Mouse (Mus musculus): ENCODE results near the gene Hist1h2ao.
A peak's percentile ranks its signal among the peaks of the same experiment; 100 is the strongest.
"Not testable (repeated sequence)": the region's sequence is repeated elsewhere in the genome, so short reads cannot be mapped to it uniquely, and the experiment has no call there.

Gene Hist1h2ao

GRCm38 (mm10) chr13:21810073-21810472 is at the start of gene Hist1h2ao, which contains the start of gene Hist1h2bq:
Gene Hist1h2ao (plus strand): TSS chr13:21810465.
Gene Hist1h2bq (minus strand): TSS chr13:21810197.
- not testable (repeated sequence) for DNase-seq

- DNase-seq: peak; percentile 88
Observed at GRCm38 (mm10) chr13:21778814-21779766, 31.2 kb upstream of the Hist1h2ao start.

DNA sequence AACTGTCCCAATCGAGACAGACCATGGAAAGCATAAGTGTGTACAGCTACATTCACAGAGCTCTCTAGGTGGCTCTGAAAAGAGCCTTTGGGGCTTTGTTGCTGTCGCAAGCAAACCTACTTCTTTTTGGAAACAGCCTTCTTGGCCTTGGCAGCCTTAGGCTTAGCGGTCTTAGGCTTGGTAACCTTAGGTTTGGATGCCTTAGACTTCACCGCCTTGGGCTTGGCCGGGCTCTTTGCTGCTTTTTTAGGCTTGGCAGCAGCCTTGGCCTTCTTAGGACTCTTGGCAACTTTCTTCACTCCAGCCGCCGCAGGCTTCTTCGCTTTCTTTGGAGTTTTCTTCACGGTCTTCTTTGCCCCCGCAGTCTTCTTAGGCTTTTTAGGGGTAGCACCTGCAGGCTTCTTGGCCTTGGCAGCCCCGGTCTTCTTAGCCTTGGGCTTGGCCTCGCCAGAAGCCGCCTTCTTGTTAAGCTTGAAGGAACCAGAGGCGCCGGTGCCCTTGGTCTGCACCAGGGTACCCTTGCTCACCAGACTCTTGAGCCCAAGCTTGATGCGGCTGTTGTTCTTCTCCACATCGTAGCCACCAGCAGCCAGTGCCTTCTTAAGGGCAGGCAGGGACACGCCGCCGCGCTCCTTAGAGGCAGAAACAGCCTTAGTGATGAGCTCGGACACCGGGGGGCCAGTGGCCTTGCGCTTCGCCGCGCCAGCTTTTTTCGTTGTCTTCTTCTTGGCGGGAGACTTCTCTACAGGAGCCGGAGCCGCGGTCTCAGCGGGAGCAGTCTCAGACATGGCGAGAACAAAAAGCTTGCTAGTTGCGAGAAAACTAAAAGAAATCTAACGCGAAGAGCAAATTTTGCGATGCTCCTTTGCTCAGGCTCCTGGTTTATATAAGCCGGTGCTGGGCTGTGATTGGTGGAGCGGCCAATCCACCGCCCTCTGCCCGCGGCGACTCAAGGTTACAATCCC is 30.2 kb upstream of the Hist1h2ao start, which contains the start of gene Hist1h1b:
Gene Hist1h1b, minus strand, starts transcription at position 859 of the 965 bp plus-strand sequence.
- DNase-seq: peak; percentile 53

DNA sequence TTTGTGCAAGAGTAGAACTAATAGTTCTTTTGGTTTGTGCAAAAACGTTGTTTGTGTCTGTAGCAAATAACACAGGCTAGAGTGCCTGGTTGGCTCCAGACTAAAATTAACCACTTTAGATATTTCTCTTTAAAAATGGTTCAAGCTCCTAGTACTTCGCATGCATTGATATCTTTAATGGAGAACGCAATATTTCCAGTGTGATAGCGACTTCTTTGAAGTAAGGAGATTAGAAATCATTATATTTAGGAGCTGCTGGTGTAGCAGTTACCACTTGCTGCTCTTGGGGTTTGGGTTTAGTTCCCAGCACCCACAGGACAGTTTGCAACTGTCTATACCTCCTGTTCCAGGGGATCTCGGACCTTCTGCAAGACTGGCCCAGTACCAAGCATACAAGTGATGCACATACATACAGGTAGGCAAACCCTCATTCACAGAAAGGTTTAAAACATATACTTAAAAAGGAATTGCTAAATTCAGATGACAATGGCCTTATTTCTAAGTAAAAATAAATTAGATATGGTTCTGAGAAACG is 29.2 kb upstream of the Hist1h2ao start:
- DNase-seq: no peak

- no peak for DNase-seq
Observed at GRCm38 (mm10) chr13:21781639-21782038, 28.6 kb upstream of the Hist1h2ao start.

DNA sequence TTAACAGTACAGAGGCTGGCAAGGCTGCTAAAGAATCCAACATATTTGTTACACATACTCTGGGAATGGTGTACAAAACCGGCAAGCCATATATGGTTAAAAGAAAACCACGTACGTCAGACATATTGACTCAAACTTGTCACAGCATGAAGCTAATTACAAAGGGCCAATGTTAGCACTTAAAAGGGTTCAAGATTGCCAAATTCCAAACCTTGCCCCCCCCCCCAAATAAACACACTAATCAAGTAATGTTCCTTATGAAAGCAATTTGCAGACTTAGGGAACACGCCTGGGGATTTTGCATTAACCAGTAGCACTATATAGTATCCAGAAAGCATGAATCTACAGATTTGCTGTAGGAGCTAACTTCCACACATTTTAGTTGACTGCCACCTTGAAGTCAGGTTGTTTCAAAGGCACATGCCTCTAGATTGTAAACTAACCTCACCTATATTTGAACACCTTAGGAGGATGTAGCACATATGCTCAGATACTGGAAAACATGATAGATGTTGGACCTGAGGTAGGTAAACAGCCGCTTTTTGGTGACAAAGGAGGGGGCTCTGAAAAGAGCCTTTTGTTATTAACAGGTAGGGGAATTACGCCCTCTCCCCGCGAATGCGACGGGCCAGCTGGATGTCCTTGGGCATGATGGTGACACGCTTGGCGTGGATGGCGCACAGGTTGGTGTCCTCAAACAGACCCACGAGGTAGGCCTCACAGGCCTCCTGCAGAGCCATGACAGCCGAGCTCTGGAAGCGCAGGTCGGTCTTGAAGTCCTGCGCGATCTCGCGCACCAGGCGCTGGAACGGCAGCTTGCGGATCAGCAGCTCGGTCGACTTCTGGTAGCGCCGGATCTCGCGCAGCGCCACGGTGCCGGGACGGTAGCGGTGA is 27.7 kb upstream of the Hist1h2ao start:
- not testable (repeated sequence) for DNase-seq

DNA sequence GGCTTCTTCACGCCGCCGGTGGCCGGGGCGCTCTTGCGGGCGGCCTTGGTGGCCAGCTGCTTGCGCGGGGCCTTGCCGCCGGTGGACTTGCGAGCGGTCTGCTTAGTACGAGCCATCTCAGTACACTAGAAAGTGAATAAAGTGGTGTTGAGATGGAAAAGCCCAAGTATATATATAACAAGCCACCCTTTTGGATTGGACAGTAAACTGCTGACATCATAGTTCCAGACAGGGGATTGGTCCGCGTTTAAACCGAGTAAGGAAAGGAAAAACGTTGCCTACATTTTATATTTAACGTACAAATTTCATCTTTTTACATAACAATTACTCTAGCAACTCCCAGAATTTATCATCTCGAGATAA is 27.0 kb upstream of the Hist1h2ao start, which contains the start of gene Hist1h3i:
Gene Hist1h3i, minus strand, starts transcription at position 116 of the 363 bp plus-strand sequence.
- peak; percentile 76 for DNase-seq

DNA sequence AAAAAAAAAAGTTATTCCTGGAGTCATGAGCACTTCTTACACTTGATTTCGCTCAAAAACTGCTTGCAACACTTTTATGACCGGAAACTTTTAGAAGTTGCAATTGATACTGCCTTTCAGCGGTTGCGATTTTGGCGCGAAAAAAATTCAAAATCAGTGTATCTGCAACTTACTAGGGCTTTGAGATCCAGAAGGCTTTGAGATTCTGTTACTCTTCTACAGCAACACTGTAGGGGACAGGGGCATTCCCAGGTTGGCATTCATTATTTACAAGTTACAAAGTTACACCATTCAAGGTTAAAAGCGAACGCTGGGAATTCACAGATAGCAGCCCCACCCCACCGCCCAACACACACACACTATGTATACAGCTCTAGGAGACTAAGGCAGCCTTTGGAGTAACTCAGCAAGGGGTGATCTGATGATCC is 26.5 kb upstream of the Hist1h2ao start:
- DNase-seq: peak; percentile 42

- DNase-seq: no peak
Observed at GRCm38 (mm10) chr13:21784311-21784710, 26.0 kb upstream of the Hist1h2ao start.

- DNase-seq: no peak
Observed at GRCm38 (mm10) chr13:21786189-21786898, 23.9 kb upstream of the Hist1h2ao start.

DNA sequence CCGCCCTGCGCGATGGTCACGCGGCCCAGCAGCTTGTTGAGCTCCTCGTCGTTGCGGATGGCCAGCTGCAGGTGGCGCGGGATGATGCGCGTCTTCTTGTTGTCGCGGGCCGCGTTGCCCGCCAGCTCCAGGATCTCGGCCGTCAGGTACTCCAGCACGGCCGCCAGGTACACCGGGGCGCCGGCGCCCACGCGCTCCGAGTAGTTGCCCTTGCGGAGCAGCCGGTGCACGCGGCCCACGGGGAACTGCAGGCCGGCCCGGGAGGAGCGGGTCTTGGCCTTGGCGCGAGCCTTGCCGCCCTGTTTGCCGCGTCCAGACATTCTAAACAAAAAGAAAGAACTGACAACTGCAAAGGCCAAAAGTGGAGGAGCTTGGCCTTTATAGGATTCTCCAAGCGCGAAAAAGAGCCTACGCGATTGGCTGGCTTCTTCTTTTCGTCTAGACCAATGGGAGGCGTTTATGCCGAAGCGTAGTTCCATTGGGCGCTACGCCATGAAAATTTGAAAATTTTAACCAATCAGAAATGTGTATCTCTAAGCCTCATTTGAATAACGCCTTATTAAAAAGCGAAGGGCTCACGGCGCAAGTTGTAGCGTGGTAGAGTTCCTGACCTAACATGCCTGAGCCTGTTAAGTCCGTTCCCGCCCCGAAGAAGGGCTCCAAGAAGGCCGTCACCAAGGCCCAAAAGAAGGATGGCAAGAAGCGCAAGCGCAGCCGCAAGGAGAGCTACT is 23.2 kb upstream of the Hist1h2ao start, which contains the start of the genes Hist1h2an and Hist1h2bp:
Gene Hist1h2an, minus strand, starts transcription at position 320 of the 731 bp plus-strand sequence.
Gene Hist1h2bp, plus strand, starts transcription at position 563 of the 731 bp plus-strand sequence.
- DNase-seq: peak; percentile 96

DNA sequence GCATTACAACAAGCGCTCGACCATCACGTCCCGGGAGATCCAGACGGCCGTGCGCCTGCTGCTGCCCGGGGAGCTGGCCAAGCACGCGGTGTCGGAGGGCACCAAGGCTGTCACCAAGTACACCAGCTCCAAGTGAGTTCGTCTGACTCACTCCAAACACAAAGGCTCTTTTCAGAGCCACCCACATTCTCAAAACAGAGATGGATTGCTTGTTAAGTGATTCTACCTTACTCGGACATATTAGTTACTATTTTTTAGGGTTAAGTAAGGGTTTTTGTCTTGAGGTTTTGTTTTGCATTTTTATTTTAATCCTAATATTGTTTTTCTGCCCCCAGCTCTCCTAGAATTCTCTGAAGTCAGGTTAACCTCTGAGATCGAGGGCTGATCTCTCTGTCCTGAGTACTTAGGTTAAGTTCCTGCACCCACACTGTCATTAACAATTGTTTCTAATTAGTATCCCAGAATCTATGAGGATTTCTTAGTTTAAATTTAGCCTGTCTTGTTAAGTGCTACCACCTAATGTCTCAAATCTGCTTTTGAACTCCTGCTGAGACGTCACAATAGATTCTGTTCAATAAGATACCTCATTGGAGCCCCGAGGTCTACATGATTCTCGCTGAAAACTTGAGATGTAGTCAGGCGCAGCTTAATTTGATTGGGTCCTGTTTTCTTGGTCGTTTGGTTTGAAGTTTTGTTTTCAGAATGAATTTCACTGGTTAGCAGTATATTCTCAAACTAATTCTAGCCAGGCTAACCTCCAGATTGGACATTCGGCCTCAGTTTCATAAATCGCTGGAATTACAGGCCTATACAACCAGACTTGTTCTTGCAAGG is 22.3 kb upstream of the Hist1h2ao start:
- DNase-seq: no peak

DNA sequence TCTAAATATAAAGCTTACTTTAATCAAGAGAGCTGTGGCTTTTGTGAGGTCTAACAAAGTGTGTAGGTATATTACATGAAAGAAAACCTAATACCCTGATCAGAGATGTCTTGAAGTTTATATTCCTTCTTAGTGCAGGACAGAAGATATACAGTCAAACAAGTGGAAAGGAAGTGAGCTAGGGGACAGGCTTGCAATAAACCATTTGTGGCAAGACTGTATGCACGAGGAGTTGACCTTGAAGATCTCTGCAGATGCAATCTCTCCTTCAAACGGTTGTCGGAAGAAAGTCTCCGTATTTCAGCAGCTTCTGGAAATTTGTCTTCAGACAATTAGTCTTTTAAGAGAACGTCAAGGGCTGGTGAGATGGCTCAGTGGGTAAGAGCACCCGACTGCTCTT is 20.3 kb upstream of the Hist1h2ao start:
- DNase-seq: no peak

- DNase-seq: no peak
Observed at GRCm38 (mm10) chr13:21790601-21791283, 19.5 kb upstream of the Hist1h2ao start.

GRCm38 (mm10) chr13:21795584-21795983 is 14.7 kb upstream of the Hist1h2ao start:
- DNase-seq: no peak

GRCm38 (mm10) chr13:21797163-21797562 is 13.1 kb upstream of the Hist1h2ao start:
- DNase-seq: not testable (repeated sequence)

DNA sequence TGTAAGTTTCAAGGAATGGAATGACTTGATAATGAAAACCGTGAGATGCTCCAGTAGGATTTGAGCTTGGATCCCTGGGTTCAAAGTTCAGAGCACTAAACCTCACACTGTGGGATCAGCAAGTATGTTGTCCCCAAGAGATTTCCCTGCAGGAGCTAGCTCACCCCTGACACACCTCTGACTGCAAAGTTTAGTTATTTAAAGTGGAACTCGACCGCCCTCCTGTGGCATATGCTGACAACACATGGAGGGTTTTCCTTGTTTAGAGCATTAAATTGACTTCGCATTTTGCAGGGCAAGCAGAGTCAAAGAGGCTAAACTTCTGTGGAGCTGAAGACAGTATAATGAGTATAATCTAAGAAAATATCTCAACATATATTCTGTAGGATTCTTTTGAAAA is 7.2 kb upstream of the Hist1h2ao start:
- not testable (repeated sequence) for DNase-seq

- DNase-seq: not testable (repeated sequence)
Observed at GRCm38 (mm10) chr13:21811074-21811473, 809 bp downstream of the Hist1h2ao start.

Data from lung, postnatal 36 days (tissue).